ENCODE assay signal across 28 mouse cellular contexts in genomic region chr2:154117381-154117780, GRCm38 (mm10). TPM values are rescaled to one million over a fixed set of nuclear protein-coding genes. Genes with fewer than 3 reads are reported as not detected.
DNase-seq lines count a peak whose midpoint lies in the region; TF ChIP-seq lines count a peak whose summit lies in the region.
"Had no signal": no experiment of that assay in that cellular context is flagged by ENCODE, and none has a peak within 500 bp of the region (broad histone marks: within the 10 kb centered on the region; RNA-seq: fewer than 3 reads in every experiment).

No protein-coding gene starts in this region.

- peak; percentile 33 to 63 for DNase-seq in lung, adult 18-20 months
- DNase-seq in lung, postnatal 14 days, result no peak
- peak; percentile 3 for DNase-seq in lung, postnatal 10 days
- peak; percentile 9 to 36 for DNase-seq in lung, postnatal 4 days
- no peak for DNase-seq in cerebellum, postnatal 36 days
- no peak for DNase-seq in cerebellum, adult 2 months
- DNase-seq: adrenal gland, postnatal 10 days; B cell, adult 2 months; cerebellum, adult 18-20 months; cerebellum, adult 9-11 months; cerebellum, postnatal 25 days; embryo, embryonic 11 days; gastrocnemius, postnatal 36 days; heart, postnatal 36 days had no signal

- H3K4me3 ChIP-seq in cerebellum, adult 2 months (replicated peaks; ENCODE audit: insufficient read depth, low read depth, low read length), result no peak overlapping the region
- H3K4me3 ChIP-seq: embryonic facial prominence, embryonic 10.5 days; embryonic facial prominence, embryonic 13.5 days; erythroblast, embryonic 14.5 days; forebrain, embryonic 12.5 days; forebrain, embryonic 15.5 days; hindbrain, embryonic 10.5 days; hindbrain, embryonic 13.5 days had no signal

- no peak overlapping the region for H3K27ac ChIP-seq in cerebellum, adult 2 months (ENCODE audit: insufficient read depth, low read length)
- H3K27ac ChIP-seq: embryonic facial prominence, embryonic 10.5 days; embryonic facial prominence, embryonic 13.5 days; forebrain, embryonic 12.5 days; forebrain, embryonic 15.5 days; hindbrain, embryonic 10.5 days; hindbrain, embryonic 13.5 days had no signal

- no peaks in the 10 kb centered on the region for H3K27me3 ChIP-seq in cerebellum, adult 2 months (ENCODE audit: control insufficient read depth, insufficient read depth, low read length)
- H3K27me3 ChIP-seq: embryonic facial prominence, embryonic 13.5 days; forebrain, embryonic 12.5 days; forebrain, embryonic 15.5 days; hindbrain, embryonic 13.5 days had no signal

- TF ChIP-seq CTCF in cerebellum, adult 2 months (IDR thresholded peaks at IDR 0.05; ENCODE audit: borderline replicate concordance, insufficient read depth, low read depth, low read length), result no peak

- 90% methylated on average over 3 of the region's 3 CpGs for WGBS in cerebellum, adult 2 months

- no peaks in the 10 kb centered on the region for H3K4me1 ChIP-seq in cerebellum, adult 2 months (ENCODE audit: control insufficient read depth, insufficient read depth, low read length)
- H3K4me1 ChIP-seq: embryonic facial prominence, embryonic 10.5 days; embryonic facial prominence, embryonic 13.5 days; forebrain, embryonic 12.5 days; forebrain, embryonic 15.5 days; hindbrain, embryonic 10.5 days; hindbrain, embryonic 13.5 days had no signal

- TF ChIP-seq POLR2A in cerebellum, adult 2 months (IDR thresholded peaks at IDR 0.05; ENCODE audit: borderline replicate concordance, insufficient read depth, low read length), result no peak

RNA-seq across cellular contexts. Expression of gene Bpifa3, which starts 12.8 kb away (rescaled TPM):
- not detected in 2 replicates for polyA plus RNA-seq in cerebellum, adult 2 months (2012; rRNA removed)
- polyA plus RNA-seq: cortical plate, adult 2 months; embryonic facial prominence, embryonic 10.5 days; embryonic facial prominence, embryonic 13.5 days; erythroblast, embryonic 14.5 days; forebrain, embryonic 12.5 days; forebrain, embryonic 15.5 days; G1E; heart, embryonic 11.5 days; heart, embryonic 14.5 days; heart, postnatal 0 days; hindbrain, embryonic 10.5 days; hindbrain, embryonic 13.5 days; hindbrain, embryonic 16.5 days; Patski had no signal

RNA-seq across cellular contexts. Expression of gene Bpifa1, which starts 25.3 kb away (rescaled TPM):
- not detected in 2 replicates for polyA plus RNA-seq in cerebellum, adult 2 months (2012; rRNA removed)
- polyA plus RNA-seq: cortical plate, adult 2 months; embryonic facial prominence, embryonic 10.5 days; erythroblast, embryonic 14.5 days; forebrain, embryonic 12.5 days; forebrain, embryonic 15.5 days; G1E; heart, embryonic 11.5 days; heart, embryonic 14.5 days; heart, postnatal 0 days; hindbrain, embryonic 13.5 days; hindbrain, embryonic 16.5 days; Patski had no signal

RNA-seq across cellular contexts. Expression of gene Bpifa5, which starts 45.0 kb away (rescaled TPM):
- 0.88 and 0.90 TPM in 2 replicates for polyA plus RNA-seq in cerebellum, adult 2 months (2012; rRNA removed)
- polyA plus RNA-seq: cortical plate, adult 2 months; embryonic facial prominence, embryonic 10.5 days; embryonic facial prominence, embryonic 13.5 days; erythroblast, embryonic 14.5 days; forebrain, embryonic 12.5 days; forebrain, embryonic 15.5 days; G1E; heart, embryonic 11.5 days; heart, embryonic 14.5 days; heart, postnatal 0 days; hindbrain, embryonic 10.5 days; hindbrain, embryonic 13.5 days; hindbrain, embryonic 16.5 days; Patski had no signal

Comparison
In these comparisons a context has a peak if more than half of its experiments do, and no peak if none do; other contexts are left out.
1. DNase-seq: peak in lung, adult 18-20 months (2 of 2), lung, postnatal 10 days (single experiment) and lung, postnatal 4 days (2 of 2); none in lung, postnatal 14 days (single experiment), cerebellum, postnatal 36 days (0 of 2) and cerebellum, adult 2 months (0 of 2).